Mouse (Mus musculus): ENCODE data around the gene Trio.

DNA sequence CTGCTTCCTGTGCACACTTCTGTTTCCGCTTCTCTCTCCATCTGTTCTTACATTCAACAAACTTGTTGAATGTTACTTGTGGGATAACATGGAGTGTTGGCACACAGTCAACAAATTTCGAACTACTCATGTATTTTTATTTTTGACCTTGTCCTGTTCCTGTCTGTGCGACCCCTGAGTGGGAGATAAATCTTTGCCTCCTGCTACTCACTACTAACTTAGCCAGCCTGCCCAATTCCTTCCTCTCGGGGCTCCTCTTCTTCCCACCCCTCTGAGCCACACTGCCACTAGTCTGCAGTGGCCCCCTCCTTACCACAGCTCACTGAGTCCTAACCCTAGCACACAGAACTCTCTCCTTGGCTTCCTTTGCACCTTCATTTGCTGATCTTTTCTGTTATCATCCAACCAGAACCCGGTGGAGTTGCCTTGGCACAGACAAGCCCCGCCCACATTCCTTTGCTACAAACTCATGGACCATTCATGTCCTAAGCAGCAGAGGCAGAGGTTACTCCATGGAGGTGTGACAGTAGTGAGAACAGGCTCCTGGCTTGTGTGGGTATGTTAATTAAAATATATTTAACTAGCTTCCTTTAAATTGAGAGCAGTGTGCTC lies 126.7 kb downstream of the Trio start:
- no peak for TF ChIP-seq POLR2A (IDR thresholded peaks at IDR 0.05; ENCODE audit: low read depth, low read length)
- TF ChIP-seq CTCF (IDR thresholded peaks at IDR 0.05; ENCODE audit: extremely low read depth, insufficient read length, insufficient replicate concordance, low read depth, low read length): no peak
